Mouse (Mus musculus): Measurements from ENCODE around the gene Rbbp5. TPM values are rescaled to one million over a fixed set of nuclear protein-coding genes. Genes with fewer than 3 reads are reported as not detected.

The Rbbp5 gene
- polyA plus RNA-seq, 1 experiment from 2014 or later: 14.5 TPM

DNA sequence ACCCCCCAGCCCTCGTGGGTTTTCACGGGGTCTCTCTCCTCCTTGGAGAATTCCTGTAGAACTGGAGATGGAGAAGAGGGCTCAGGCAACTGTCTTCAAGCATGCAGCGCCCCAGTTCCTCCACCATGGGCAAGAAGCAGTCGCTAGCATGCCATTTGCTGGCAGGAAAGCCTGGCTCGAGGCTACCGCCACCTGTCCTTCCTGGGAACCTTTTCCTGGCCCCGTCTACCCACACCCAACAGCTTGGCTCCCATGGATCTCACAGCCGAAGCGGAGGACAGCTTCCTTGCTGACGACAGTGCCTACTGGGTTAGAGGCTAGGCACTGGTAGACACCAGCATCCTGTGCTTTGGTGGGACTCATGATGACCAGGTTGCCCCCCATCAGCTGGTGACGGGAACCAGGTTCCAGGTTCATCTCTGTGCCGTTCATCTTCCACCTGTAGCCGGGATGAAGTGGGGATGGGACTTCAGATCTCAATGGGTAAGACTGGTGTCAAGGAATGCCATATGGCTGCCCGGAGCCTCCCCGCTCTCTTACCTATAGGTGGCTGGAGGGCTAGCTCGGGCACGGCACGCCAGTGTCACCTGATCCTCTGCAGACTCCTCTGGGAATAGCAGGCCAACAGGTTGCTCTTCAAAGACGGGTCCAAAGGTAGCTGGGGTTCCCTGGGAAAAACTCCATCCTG is 51.6 kb downstream of the Rbbp5 start:
- no peak for TF ChIP-seq CTCF (IDR thresholded peaks at IDR 0.05; ENCODE audit: low read depth)
- Histone ChIP-seq H3K4me1 (replicated peaks; ENCODE audit: control insufficient read depth, insufficient read depth, low read length) (no peaks in the 10 kb centered on the region), H3K4me2 (replicated peaks; ENCODE audit: low read depth) (no peak overlapping the region), H3K9ac (ENCODE audit: low read depth, low read length) (no peak overlapping the region), H3K36me3 (ENCODE audit: control insufficient read depth, insufficient read depth) (no peaks in the 10 kb centered on the region), H3K27ac (ENCODE audit: low read depth, low read length) (no peak overlapping the region), H3K9me3 (ENCODE audit: control insufficient read depth) (no peaks in the 10 kb centered on the region), H3K27me3 (replicated peaks; ENCODE audit: control insufficient read depth, insufficient read depth, low read length) (no peaks in the 10 kb centered on the region), H3K4me3 (ENCODE audit: low read depth, low read length) (no peak overlapping the region)
- no peak for ATAC-seq
- WGBS: 82% methylated on average over 19 of the region's 19 CpGs

DNA sequence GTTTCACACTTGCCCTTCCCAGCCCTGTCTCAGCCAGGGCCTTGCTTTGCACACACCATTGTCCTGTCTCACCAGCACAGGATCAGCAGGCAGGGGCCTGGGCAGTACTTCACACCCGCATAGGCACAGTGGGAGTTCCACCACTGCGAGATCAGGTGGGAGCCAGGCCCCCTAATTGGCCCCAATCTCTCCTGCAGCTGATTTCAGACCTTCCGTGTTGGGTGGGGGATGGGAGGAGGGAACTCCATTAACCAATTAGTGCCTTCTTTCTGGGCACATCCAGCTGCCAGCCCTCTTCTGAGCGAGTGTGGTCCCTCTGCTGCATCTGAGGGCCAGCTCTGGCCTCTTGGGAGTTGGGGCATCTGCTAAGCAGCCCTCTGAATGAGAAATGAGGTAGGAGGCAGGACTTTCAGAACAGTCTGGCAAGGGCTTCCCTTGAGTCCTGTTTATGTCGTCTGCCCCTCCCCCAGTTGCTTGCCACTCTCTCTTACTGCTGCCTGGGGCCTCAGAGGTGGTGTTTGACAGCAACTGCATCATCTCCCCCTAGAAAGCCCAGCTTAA is 53.5 kb downstream of the Rbbp5 start:
- H3K9ac ChIP-seq (ENCODE audit: low read depth, low read length): no peak overlapping the region
- no peak for TF ChIP-seq CTCF (IDR thresholded peaks at IDR 0.05; ENCODE audit: low read depth)
- ATAC-seq: no peak
- 17% methylated on average over 5 of the region's 5 CpGs for WGBS
- no peak overlapping the region for H3K4me3 ChIP-seq (ENCODE audit: low read depth, low read length)
- no peaks in the 10 kb centered on the region for H3K27me3 ChIP-seq (replicated peaks; ENCODE audit: control insufficient read depth, insufficient read depth, low read length)
- H3K4me2 ChIP-seq (replicated peaks; ENCODE audit: low read depth): no peak overlapping the region
- H3K36me3 ChIP-seq (ENCODE audit: control insufficient read depth, insufficient read depth): no peaks in the 10 kb centered on the region
- no peaks in the 10 kb centered on the region for H3K4me1 ChIP-seq (replicated peaks; ENCODE audit: control insufficient read depth, insufficient read depth, low read length)
- H3K27ac ChIP-seq (ENCODE audit: low read depth, low read length): no peak overlapping the region
- no peaks in the 10 kb centered on the region for H3K9me3 ChIP-seq (ENCODE audit: control insufficient read depth)

DNA sequence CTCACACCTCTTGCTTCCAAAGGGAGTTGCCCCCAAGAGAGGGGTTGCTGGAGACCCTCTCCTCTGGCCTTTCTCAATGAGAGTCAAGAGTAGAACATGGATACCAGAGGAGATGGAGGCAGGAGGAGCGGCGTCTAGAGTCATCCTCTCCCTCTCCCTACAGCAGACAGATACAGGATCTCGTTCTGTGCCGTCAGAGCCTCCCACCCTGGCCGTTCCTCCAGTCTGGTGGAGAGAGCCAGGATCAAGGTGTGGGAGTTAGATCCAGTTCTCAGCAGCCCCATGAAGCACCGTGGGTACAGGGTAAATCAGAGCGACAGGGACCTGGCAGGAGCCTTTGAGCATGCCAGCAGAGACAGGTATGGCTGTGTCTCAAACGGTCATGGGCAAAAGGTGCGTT is 55.4 kb downstream of the Rbbp5 start:
- H3K4me2 ChIP-seq (replicated peaks; ENCODE audit: low read depth): no peak overlapping the region
- 69% methylated on average over 9 of the region's 9 CpGs for WGBS
- no peak for ATAC-seq
- no peak overlapping the region for H3K9ac ChIP-seq (ENCODE audit: low read depth, low read length)
- H3K9me3 ChIP-seq (ENCODE audit: control insufficient read depth): no peaks in the 10 kb centered on the region
- H3K4me1 ChIP-seq (replicated peaks; ENCODE audit: control insufficient read depth, insufficient read depth, low read length): no peaks in the 10 kb centered on the region
- no peaks in the 10 kb centered on the region for H3K36me3 ChIP-seq (ENCODE audit: control insufficient read depth, insufficient read depth)
- no peaks in the 10 kb centered on the region for H3K27me3 ChIP-seq (replicated peaks; ENCODE audit: control insufficient read depth, insufficient read depth, low read length)
- no peak for TF ChIP-seq CTCF (IDR thresholded peaks at IDR 0.05; ENCODE audit: low read depth)
- H3K4me3 ChIP-seq (ENCODE audit: low read depth, low read length): no peak overlapping the region
- H3K27ac ChIP-seq (ENCODE audit: low read depth, low read length): no peak overlapping the region

DNA sequence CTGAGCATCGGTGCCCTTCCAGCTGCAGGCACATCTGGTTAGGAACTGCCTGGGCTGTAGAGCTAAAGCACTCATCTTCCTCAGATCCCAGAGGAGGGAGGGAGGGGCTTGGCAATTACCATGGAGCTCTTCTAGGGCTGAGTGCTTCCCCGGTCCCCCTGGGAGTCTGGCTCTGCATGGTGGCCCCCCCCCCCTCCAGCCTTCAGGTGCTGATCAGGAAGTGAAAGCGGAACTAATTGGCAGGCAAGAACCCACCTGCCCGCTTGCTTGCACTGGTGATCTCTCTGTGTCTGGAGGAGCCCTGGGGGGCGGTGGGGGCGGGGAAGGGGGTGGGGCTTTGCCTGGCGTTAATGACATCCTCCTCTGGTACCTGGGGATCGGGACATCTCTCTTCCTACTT is 56.7 kb downstream of the Rbbp5 start:
- no peaks in the 10 kb centered on the region for H3K27me3 ChIP-seq (replicated peaks; ENCODE audit: control insufficient read depth, insufficient read depth, low read length)
- no peak for ATAC-seq
- no peak for TF ChIP-seq CTCF (IDR thresholded peaks at IDR 0.05; ENCODE audit: low read depth)
- H3K4me2 ChIP-seq (replicated peaks; ENCODE audit: low read depth): no peak overlapping the region
- H3K9me3 ChIP-seq (ENCODE audit: control insufficient read depth): no peaks in the 10 kb centered on the region
- H3K27ac ChIP-seq (ENCODE audit: low read depth, low read length): no peak overlapping the region
- WGBS: 9% methylated on average over 8 of the region's 8 CpGs
- H3K9ac ChIP-seq (ENCODE audit: low read depth, low read length): no peak overlapping the region
- no peaks in the 10 kb centered on the region for H3K36me3 ChIP-seq (ENCODE audit: control insufficient read depth, insufficient read depth)
- H3K4me3 ChIP-seq (ENCODE audit: low read depth, low read length): no peak overlapping the region
- no peaks in the 10 kb centered on the region for H3K4me1 ChIP-seq (replicated peaks; ENCODE audit: control insufficient read depth, insufficient read depth, low read length)

DNA sequence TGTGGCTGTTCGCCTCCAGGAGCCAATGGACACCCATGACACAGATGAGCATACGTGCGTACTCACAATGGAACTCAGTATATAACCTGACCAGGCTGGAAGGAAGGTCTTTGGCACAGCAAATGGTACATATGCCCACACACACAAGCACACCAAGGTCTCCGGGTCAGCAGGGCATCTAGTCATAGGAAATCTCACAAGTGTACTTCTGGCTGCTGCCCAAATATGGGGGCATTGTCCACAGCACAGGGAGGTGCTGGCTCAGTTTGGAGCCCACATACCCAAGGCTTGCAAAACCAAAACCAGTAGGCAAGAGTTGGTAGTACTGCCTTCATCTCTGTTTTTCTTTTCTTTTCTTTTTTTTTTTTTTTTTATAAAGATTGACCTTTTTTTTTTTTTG is 58.4 kb downstream of the Rbbp5 start:
- TF ChIP-seq CTCF (IDR thresholded peaks at IDR 0.05; ENCODE audit: low read depth): no peak
- Histone ChIP-seq H3K9ac (ENCODE audit: low read depth, low read length) (no peak overlapping the region), H3K36me3 (ENCODE audit: control insufficient read depth, insufficient read depth) (no peaks in the 10 kb centered on the region), H3K9me3 (ENCODE audit: control insufficient read depth) (no peaks in the 10 kb centered on the region), H3K27ac (ENCODE audit: low read depth, low read length) (no peak overlapping the region), H3K4me1 (replicated peaks; ENCODE audit: control insufficient read depth, insufficient read depth, low read length) (no peaks in the 10 kb centered on the region), H3K4me3 (ENCODE audit: low read depth, low read length) (no peak overlapping the region), H3K4me2 (replicated peaks; ENCODE audit: low read depth) (no peak overlapping the region), H3K27me3 (replicated peaks; ENCODE audit: control insufficient read depth, insufficient read depth, low read length) (no peaks in the 10 kb centered on the region)
- 91% methylated on average over 4 of the region's 4 CpGs for WGBS
- no peak for ATAC-seq

DNA sequence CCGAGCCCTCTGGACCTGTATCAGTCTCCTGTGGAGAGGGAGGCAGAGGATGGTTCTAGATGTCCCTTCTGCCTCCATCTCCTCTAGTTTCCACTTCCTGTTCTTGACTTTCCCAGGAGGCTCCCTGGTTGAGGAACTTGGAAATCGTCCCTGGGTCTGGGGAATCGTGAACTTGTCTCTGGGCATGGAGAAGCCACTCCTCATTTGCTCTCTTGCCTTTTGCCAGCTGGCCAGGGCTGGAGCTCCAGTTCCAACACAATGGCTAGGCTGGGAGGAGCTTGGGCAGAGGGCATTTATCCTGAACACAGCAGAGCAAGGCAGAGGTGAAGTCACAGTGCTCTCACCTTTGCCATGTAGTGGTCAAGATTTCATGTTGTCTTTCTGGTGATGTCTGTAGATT is 59.3 kb downstream of the Rbbp5 start:
- Histone ChIP-seq H3K27ac (ENCODE audit: low read depth, low read length) (no peak overlapping the region), H3K9ac (ENCODE audit: low read depth, low read length) (no peak overlapping the region), H3K4me1 (replicated peaks; ENCODE audit: control insufficient read depth, insufficient read depth, low read length) (no peaks in the 10 kb centered on the region), H3K36me3 (ENCODE audit: control insufficient read depth, insufficient read depth) (no peaks in the 10 kb centered on the region), H3K4me2 (replicated peaks; ENCODE audit: low read depth) (no peak overlapping the region), H3K27me3 (replicated peaks; ENCODE audit: control insufficient read depth, insufficient read depth, low read length) (no peaks in the 10 kb centered on the region), H3K4me3 (ENCODE audit: low read depth, low read length) (no peak overlapping the region), H3K9me3 (ENCODE audit: control insufficient read depth) (no peaks in the 10 kb centered on the region)
- 79% methylated on average over 3 of the region's 3 CpGs for WGBS
- ATAC-seq: no peak
- TF ChIP-seq CTCF (IDR thresholded peaks at IDR 0.05; ENCODE audit: low read depth): no peak
